Mouse (Mus musculus) olfactory bulb, adult 2 months (tissue): ENCODE measurements around the gene Dkc1.

Experiments used
- CTCF ChIP-seq: fragments of 200-500 bp; IDR thresholded peaks from 2 replicates; pipeline ENCODE4 v1.5.1; 2012; ENCODE audit warnings: low read depth, mild to moderate bottlenecking, low read length, moderate library complexity; ENCODE audit not compliant: insufficient read depth
- POLR2A ChIP-seq: fragments of 200-500 bp; IDR thresholded peaks from 2 replicates; pipeline ENCODE4 v1.6.1; 2012; ENCODE audit warnings: mild to moderate bottlenecking, low read depth, low read length, moderate library complexity; ENCODE audit not compliant: insufficient read depth

DNA sequence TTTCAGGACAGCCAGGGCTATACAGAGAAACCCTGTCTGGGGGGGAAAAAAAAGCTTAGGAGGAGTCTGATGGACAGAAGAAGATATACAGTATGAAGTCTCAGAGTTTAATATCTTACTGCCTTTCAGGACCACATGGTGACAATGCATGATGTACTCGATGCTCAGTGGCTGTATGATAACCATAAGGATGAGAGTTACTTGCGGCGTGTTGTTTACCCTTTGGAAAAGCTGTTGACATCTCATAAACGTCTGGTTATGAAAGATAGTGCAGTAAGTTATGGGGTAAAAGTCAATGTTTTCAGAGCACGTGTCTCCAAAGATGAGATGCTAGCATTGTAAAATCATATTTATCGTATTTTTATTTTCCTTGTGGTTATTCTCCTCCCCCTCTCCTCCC lies 6.6 kb downstream of the Dkc1 start:
- TF ChIP-seq POLR2A (no peak), CTCF (no peak)
